Mouse (Mus musculus): Measurements from ENCODE around the gene Ttc30a1. TPM values are rescaled to one million over a fixed set of nuclear protein-coding genes. Genes with fewer than 3 reads are reported as not detected.
"Not testable (repeated sequence)": the region's sequence is repeated elsewhere in the genome, so short reads cannot be mapped to it uniquely, and the experiment has no call there.

Ttc30a1 gene
- 8.9 and 10.1 TPM in 2 replicates for polyA plus RNA-seq (2015; fragmentation: Nextera tagmentation; extraction: Ambion mirVana)

GRCm38 (mm10) chr2:75981440-75982081 is at the start of gene Ttc30a1:
Gene Ttc30a1 (minus strand): TSS chr2:75981967.
- Histone ChIP-seq H3K9ac (ENCODE audit: low read length) (peak within 1 kb of the TSS; percentile 68), H3K4me2 (ENCODE audit: low read depth, low read length) (peak within 1 kb of the TSS; percentile 69), H3K27ac (ENCODE audit: low read length) (peak within 1 kb of the TSS; percentile 47; the same call in 1 of the 2 replicates), H3K4me3 (ENCODE audit: low read length) (peak within 1 kb of the TSS; percentile 60)
- peak; percentile 67 for ATAC-seq (ENCODE audit: low read depth)
- not testable (repeated sequence) for H3K36me3 ChIP-seq (ENCODE audit: control insufficient read depth, insufficient read depth, low read length); H3K27me3 ChIP-seq (ENCODE audit: control insufficient read depth, insufficient read depth, low read depth, low read length); H3K9me3 ChIP-seq (ENCODE audit: control insufficient read depth, low read length); H3K4me1 ChIP-seq (replicated peaks; ENCODE audit: control insufficient read depth, insufficient read depth, low read length)
- WGBS: 2% methylated on average over 30 of the region's 34 CpGs

GRCm38 (mm10) chr2:76030080-76030479 is 48.3 kb upstream of the Ttc30a1 start:
- Histone ChIP-seq H3K27ac (ENCODE audit: low read length) (no peak overlapping the region), H3K9ac (ENCODE audit: low read length) (peak overlapping the region; percentile 10; the same call in 1 of the 2 replicates)

GRCm38 (mm10) chr2:76029081-76029901 is 47.5 kb upstream of the Ttc30a1 start:
- Histone ChIP-seq H3K27ac (ENCODE audit: low read length) (no peak overlapping the region), H3K4me3 (ENCODE audit: low read length) (peak overlapping the region; percentile 17; the same call in 1 of the 2 replicates), H3K4me2 (ENCODE audit: low read depth, low read length) (peak overlapping the region; percentile 44), H3K9ac (ENCODE audit: low read length) (peak overlapping the region; percentile 38), H3K9me3 (ENCODE audit: control insufficient read depth, low read length) (no peaks in the 10 kb centered on the region), H3K27me3 (ENCODE audit: control insufficient read depth, insufficient read depth, low read depth, low read length) (no peaks in the 10 kb centered on the region), H3K4me1 (replicated peaks; ENCODE audit: control insufficient read depth, insufficient read depth, low read length) (peaks cover 15% of the 10 kb centered on the region), H3K36me3 (ENCODE audit: control insufficient read depth, insufficient read depth, low read length) (no peaks in the 10 kb centered on the region)
- 20% methylated on average over 20 of the region's 20 CpGs for WGBS
- peak; percentile 54; the same call in 1 of the 2 replicates for ATAC-seq (ENCODE audit: low read depth)

More at GRCm38 (mm10) chr2:76030080-76030479, 48.3 kb upstream of the Ttc30a1 start:
- Histone ChIP-seq H3K4me3 (ENCODE audit: low read length) (no peak overlapping the region), H3K4me2 (ENCODE audit: low read depth, low read length) (peak overlapping the region; percentile 44), H3K36me3 (ENCODE audit: control insufficient read depth, insufficient read depth, low read length) (no peaks in the 10 kb centered on the region), H3K9me3 (ENCODE audit: control insufficient read depth, low read length) (no peaks in the 10 kb centered on the region), H3K27me3 (ENCODE audit: control insufficient read depth, insufficient read depth, low read depth, low read length) (no peaks in the 10 kb centered on the region), H3K4me1 (replicated peaks; ENCODE audit: control insufficient read depth, insufficient read depth, low read length) (peaks cover 15% of the 10 kb centered on the region)
- no peak for ATAC-seq (ENCODE audit: low read depth)
- WGBS: 33% methylated on average over 8 of the region's 8 CpGs

DNA sequence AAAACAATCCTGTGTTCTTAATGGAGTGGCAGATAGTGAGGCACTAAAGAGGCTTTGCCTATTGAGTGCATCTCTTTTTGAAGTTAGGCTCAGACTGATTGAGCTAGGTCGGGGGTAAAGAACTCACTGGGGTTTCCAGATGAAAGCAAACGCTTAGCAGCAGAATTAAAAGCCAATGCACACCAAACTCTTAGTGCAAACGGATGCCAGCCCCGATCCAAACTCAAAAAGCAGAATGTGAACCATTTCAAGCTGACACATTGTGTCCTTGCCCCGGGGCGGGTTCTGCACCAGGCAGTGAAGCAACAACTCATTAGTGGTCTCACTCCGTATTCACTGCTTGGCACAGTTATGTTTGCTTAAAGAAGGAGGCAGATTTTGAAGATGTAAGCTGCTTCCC is 35.1 kb upstream of the Ttc30a1 start:
- Histone ChIP-seq H3K27ac (ENCODE audit: low read length) (no peak overlapping the region), H3K4me1 (replicated peaks; ENCODE audit: control insufficient read depth, insufficient read depth, low read length) (no peaks in the 10 kb centered on the region), H3K27me3 (ENCODE audit: control insufficient read depth, insufficient read depth, low read depth, low read length) (no peaks in the 10 kb centered on the region), H3K9ac (ENCODE audit: low read length) (no peak overlapping the region), H3K4me3 (ENCODE audit: low read length) (no peak overlapping the region), H3K4me2 (ENCODE audit: low read depth, low read length) (no peak overlapping the region), H3K36me3 (ENCODE audit: control insufficient read depth, insufficient read depth, low read length) (no peaks in the 10 kb centered on the region), H3K9me3 (ENCODE audit: control insufficient read depth, low read length) (no peaks in the 10 kb centered on the region)
- ATAC-seq (ENCODE audit: low read depth): no peak
- 12% methylated on average over 7 of the region's 7 CpGs for whole genome bisulfite sequencing

GRCm38 (mm10) chr2:76016136-76016535 is 34.4 kb upstream of the Ttc30a1 start:
- WGBS: 73% methylated on average over 8 of the region's 8 CpGs
- ATAC-seq (ENCODE audit: low read depth): no peak
- no peak overlapping the region for H3K9ac ChIP-seq (ENCODE audit: low read length)

DNA sequence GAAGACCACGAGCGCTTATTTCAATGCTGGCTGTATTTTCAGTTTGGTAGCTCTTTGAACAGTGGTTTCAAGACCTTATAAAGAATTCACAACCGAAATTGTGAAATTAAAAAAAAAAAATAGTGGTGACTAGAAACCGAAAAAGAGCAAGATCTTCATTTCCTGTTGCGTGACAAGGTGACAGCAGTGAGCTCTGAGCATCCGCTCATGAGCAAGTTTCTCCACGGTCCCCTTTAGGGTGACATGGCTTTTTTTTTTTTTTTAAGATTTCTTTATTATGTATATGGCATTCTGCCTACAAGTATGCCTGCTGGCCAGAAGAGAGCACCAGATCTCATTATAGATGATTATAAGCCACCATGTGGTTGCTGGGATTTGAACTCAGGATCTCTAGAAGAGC is 33.7 kb upstream of the Ttc30a1 start:
- H3K4me3 ChIP-seq (ENCODE audit: low read length): no peak overlapping the region
- no peaks in the 10 kb centered on the region for H3K9me3 ChIP-seq (ENCODE audit: control insufficient read depth, low read length)
- H3K9ac ChIP-seq (ENCODE audit: low read length): no peak overlapping the region
- H3K27me3 ChIP-seq (ENCODE audit: control insufficient read depth, insufficient read depth, low read depth, low read length): no peaks in the 10 kb centered on the region
- no peaks in the 10 kb centered on the region for H3K36me3 ChIP-seq (ENCODE audit: control insufficient read depth, insufficient read depth, low read length)
- 87% methylated on average over 7 of the region's 7 CpGs for WGBS
- H3K27ac ChIP-seq (ENCODE audit: low read length): no peak overlapping the region
- no peaks in the 10 kb centered on the region for H3K4me1 ChIP-seq (replicated peaks; ENCODE audit: control insufficient read depth, insufficient read depth, low read length)
- no peak overlapping the region for H3K4me2 ChIP-seq (ENCODE audit: low read depth, low read length)
- ATAC-seq (ENCODE audit: low read depth): no peak

More at GRCm38 (mm10) chr2:76016136-76016535, 34.4 kb upstream of the Ttc30a1 start:
- H3K4me2 ChIP-seq (ENCODE audit: low read depth, low read length): no peak overlapping the region
- H3K9me3 ChIP-seq (ENCODE audit: control insufficient read depth, low read length): no peaks in the 10 kb centered on the region
- H3K4me3 ChIP-seq (ENCODE audit: low read length): no peak overlapping the region
- no peaks in the 10 kb centered on the region for H3K36me3 ChIP-seq (ENCODE audit: control insufficient read depth, insufficient read depth, low read length)
- no peaks in the 10 kb centered on the region for H3K27me3 ChIP-seq (ENCODE audit: control insufficient read depth, insufficient read depth, low read depth, low read length)
- H3K27ac ChIP-seq (ENCODE audit: low read length): no peak overlapping the region
- H3K4me1 ChIP-seq (replicated peaks; ENCODE audit: control insufficient read depth, insufficient read depth, low read length): no peaks in the 10 kb centered on the region

DNA sequence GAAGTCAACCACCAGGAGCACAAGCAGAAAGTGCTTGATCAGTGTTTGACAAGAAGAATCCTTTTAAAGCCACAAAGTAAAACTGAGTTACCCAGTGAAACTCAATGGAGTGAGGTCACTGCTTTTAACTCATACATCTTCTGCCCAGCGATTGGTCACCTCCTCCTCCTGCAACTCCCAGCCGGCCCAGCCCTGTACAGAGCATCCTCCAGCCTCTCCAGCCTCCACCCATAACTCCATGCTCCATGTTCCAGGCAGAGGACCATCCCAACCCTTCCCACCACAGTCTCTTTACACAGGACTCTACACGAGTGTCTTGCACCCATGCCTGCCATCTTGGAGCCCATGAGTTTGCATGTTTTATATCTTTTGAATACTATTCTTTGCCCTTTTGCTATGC is 32.9 kb upstream of the Ttc30a1 start:
- no peak overlapping the region for H3K27ac ChIP-seq (ENCODE audit: low read length)
- H3K4me1 ChIP-seq (replicated peaks; ENCODE audit: control insufficient read depth, insufficient read depth, low read length): no peaks in the 10 kb centered on the region
- no peak for ATAC-seq (ENCODE audit: low read depth)
- H3K9me3 ChIP-seq (ENCODE audit: control insufficient read depth, low read length): no peaks in the 10 kb centered on the region
- no peak overlapping the region for H3K4me3 ChIP-seq (ENCODE audit: low read length)
- no peaks in the 10 kb centered on the region for H3K36me3 ChIP-seq (ENCODE audit: control insufficient read depth, insufficient read depth, low read length)
- no peak overlapping the region for H3K4me2 ChIP-seq (ENCODE audit: low read depth, low read length)
- WGBS: 72% methylated on average over 3 of the region's 3 CpGs
- no peak overlapping the region for H3K9ac ChIP-seq (ENCODE audit: low read length)
- no peaks in the 10 kb centered on the region for H3K27me3 ChIP-seq (ENCODE audit: control insufficient read depth, insufficient read depth, low read depth, low read length)

DNA sequence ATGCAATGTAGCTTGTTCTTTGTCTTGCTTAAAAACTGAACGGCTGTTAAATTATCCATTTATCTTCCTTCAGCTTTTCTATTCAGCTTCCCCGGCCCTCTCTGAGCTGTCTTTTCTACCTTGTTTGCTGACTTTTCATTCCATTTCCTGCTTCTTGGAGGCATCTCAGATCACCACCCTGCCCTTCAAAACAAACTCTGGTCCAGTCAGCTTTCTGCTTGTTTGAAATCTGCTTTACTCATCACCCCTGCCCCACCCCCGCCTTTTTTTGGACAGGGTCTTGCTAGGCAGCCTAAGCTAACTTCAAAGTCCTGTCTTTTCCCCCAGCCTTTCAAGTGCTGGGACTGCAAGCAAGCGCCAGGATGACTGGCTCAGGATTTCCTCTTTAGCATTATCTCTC is 24.4 kb upstream of the Ttc30a1 start:
- H3K9me3 ChIP-seq (ENCODE audit: control insufficient read depth, low read length): no peaks in the 10 kb centered on the region
- H3K4me3 ChIP-seq (ENCODE audit: low read length): no peak overlapping the region
- H3K27me3 ChIP-seq (ENCODE audit: control insufficient read depth, insufficient read depth, low read depth, low read length): no peaks in the 10 kb centered on the region
- H3K4me1 ChIP-seq (replicated peaks; ENCODE audit: control insufficient read depth, insufficient read depth, low read length): no peaks in the 10 kb centered on the region
- no peaks in the 10 kb centered on the region for H3K36me3 ChIP-seq (ENCODE audit: control insufficient read depth, insufficient read depth, low read length)
- H3K4me2 ChIP-seq (ENCODE audit: low read depth, low read length): no peak overlapping the region
- no peak overlapping the region for H3K9ac ChIP-seq (ENCODE audit: low read length)
- ATAC-seq (ENCODE audit: low read depth): no peak
- no peak overlapping the region for H3K27ac ChIP-seq (ENCODE audit: low read length)
- 9% methylated on average over 4 of the region's 4 CpGs for whole genome bisulfite sequencing

GRCm38 (mm10) chr2:76002899-76003298 is 21.1 kb upstream of the Ttc30a1 start:
- Histone ChIP-seq H3K9ac (ENCODE audit: low read length) (no peak overlapping the region), H3K36me3 (ENCODE audit: control insufficient read depth, insufficient read depth, low read length) (no peaks in the 10 kb centered on the region), H3K27me3 (ENCODE audit: control insufficient read depth, insufficient read depth, low read depth, low read length) (no peaks in the 10 kb centered on the region), H3K27ac (ENCODE audit: low read length) (no peak overlapping the region), H3K4me2 (ENCODE audit: low read depth, low read length) (no peak overlapping the region), H3K9me3 (ENCODE audit: control insufficient read depth, low read length) (no peaks in the 10 kb centered on the region), H3K4me1 (replicated peaks; ENCODE audit: control insufficient read depth, insufficient read depth, low read length) (no peaks in the 10 kb centered on the region; the same call in 1 of the 2 replicates), H3K4me3 (ENCODE audit: low read length) (no peak overlapping the region)
- ATAC-seq (ENCODE audit: low read depth): no peak
- WGBS: 35% methylated on average over 9 of the region's 9 CpGs

All from lung, embryonic 16.5 days (tissue).